Mouse (Mus musculus) myocyte (in vitro differentiated cells): ENCODE results near the gene March6. TPM values are rescaled to one million over a fixed set of nuclear protein-coding genes. Genes with fewer than 3 reads are reported as not detected.

Experiments
- H3K27me3 ChIP-seq: one replicate; pipeline ENCODE4 v1.6.1; 2011; ENCODE audit not compliant: control insufficient read depth, insufficient read depth, insufficient read length
- H3K36me3 ChIP-seq: one replicate; pipeline ENCODE4 v1.6.1; 2011; ENCODE audit not compliant: control insufficient read depth, insufficient read depth
- H3K4me2 ChIP-seq: one replicate; pipeline ENCODE4 v1.6.1; 2011; ENCODE audit warnings: low read depth, control low read depth
- H3K4me3 ChIP-seq: one replicate; pipeline ENCODE4 v1.5.1; 2011; ENCODE audit warnings: mild to moderate bottlenecking, control low read depth, moderate library complexity
- H3K79me2 ChIP-seq: one replicate; pipeline ENCODE4 v1.6.1; 2011; ENCODE audit not compliant: control insufficient read depth, insufficient read depth
- H3ac ChIP-seq: one replicate; pipeline ENCODE4 v1.6.1; 2011; ENCODE audit not compliant: control insufficient read depth, insufficient read length
- CEBPB ChIP-seq: IDR thresholded peaks from 2 replicates; pipeline ENCODE4 v1.6.1; 2011; ENCODE audit warnings: mild to moderate bottlenecking, moderate library complexity; ENCODE audit not compliant: poor library complexity, insufficient read depth, severe bottlenecking
- E2F4 ChIP-seq: IDR thresholded peaks from one replicate; pipeline ENCODE4 v1.6.1; 2011; ENCODE audit warnings: mild to moderate bottlenecking, control low read depth, moderate library complexity; ENCODE audit not compliant: insufficient read depth
- MAX ChIP-seq: IDR thresholded peaks from one replicate; pipeline ENCODE4 v1.6.1; 2011; ENCODE audit warnings: low read depth, mild to moderate bottlenecking, control low read depth
- MYOD1 ChIP-seq, 3 experiments: IDR thresholded peaks; one replicate each; pipeline ENCODE4 v1.6.1; 2011; ENCODE audit warnings: control low read depth in 2 of 3, low read depth in 2 of 3, mild to moderate bottlenecking in 2 of 3, moderate library complexity in 1 of 3; ENCODE audit not compliant: insufficient read length in 2 of 3, control insufficient read depth in 1 of 3
- MYOG ChIP-seq, 3 experiments: IDR thresholded peaks; one replicate each; pipeline ENCODE4 v1.6.1; 2011; ENCODE audit warnings: control low read depth in 2 of 3, low read depth in 2 of 3, mild to moderate bottlenecking in 2 of 3; ENCODE audit not compliant: insufficient read length in 2 of 3, control insufficient read depth in 1 of 3, insufficient read depth in 1 of 3
- POLR2A ChIP-seq: IDR thresholded peaks from one replicate; pipeline ENCODE4 v1.6.1; 2011; ENCODE audit warnings: low read depth, mild to moderate bottlenecking, control low read depth, moderate library complexity; ENCODE audit not compliant: insufficient read length
- POLR2AphosphoS2 ChIP-seq: IDR thresholded peaks from one replicate; pipeline ENCODE4 v1.6.1; 2011; ENCODE audit warnings: low read depth, control low read depth; ENCODE audit not compliant: insufficient read length
- REST ChIP-seq: IDR thresholded peaks from one replicate; pipeline ENCODE4 v1.6.1; 2011; ENCODE audit warnings: mild to moderate bottlenecking, control low read depth, moderate library complexity; ENCODE audit not compliant: insufficient read depth, insufficient read length
- SRF ChIP-seq: IDR thresholded peaks from one replicate; pipeline ENCODE4 v1.6.1; 2011; ENCODE audit warnings: low read depth; ENCODE audit not compliant: control insufficient read depth, insufficient read length
- TCF12 ChIP-seq: IDR thresholded peaks from one replicate; pipeline ENCODE4 v1.6.1; 2011; ENCODE audit warnings: mild to moderate bottlenecking, control low read depth; ENCODE audit not compliant: poor library complexity, insufficient read depth, severe bottlenecking
- TCF3 ChIP-seq: IDR thresholded peaks from one replicate; pipeline ENCODE4 v1.6.1; 2011; ENCODE audit warnings: low read depth, control low read depth; ENCODE audit not compliant: insufficient read length
- USF1 ChIP-seq: IDR thresholded peaks from one replicate; pipeline ENCODE4 v1.6.1; 2011; ENCODE audit warnings: low read depth, mild to moderate bottlenecking, control low read depth, moderate library complexity
- polyA plus RNA-seq: library from polyadenylated mRNA; unstranded; fragments of >200 nt; fragmentation: generic; extraction: Trizol; gene quantifications from one replicate; pipeline ENCODE4 v1.2.1, GENCODE M21; 2012; ENCODE audit warnings: missing spikeins

March6 gene
- polyA plus RNA-seq, 1 experiment = 37.2 TPM

DNA sequence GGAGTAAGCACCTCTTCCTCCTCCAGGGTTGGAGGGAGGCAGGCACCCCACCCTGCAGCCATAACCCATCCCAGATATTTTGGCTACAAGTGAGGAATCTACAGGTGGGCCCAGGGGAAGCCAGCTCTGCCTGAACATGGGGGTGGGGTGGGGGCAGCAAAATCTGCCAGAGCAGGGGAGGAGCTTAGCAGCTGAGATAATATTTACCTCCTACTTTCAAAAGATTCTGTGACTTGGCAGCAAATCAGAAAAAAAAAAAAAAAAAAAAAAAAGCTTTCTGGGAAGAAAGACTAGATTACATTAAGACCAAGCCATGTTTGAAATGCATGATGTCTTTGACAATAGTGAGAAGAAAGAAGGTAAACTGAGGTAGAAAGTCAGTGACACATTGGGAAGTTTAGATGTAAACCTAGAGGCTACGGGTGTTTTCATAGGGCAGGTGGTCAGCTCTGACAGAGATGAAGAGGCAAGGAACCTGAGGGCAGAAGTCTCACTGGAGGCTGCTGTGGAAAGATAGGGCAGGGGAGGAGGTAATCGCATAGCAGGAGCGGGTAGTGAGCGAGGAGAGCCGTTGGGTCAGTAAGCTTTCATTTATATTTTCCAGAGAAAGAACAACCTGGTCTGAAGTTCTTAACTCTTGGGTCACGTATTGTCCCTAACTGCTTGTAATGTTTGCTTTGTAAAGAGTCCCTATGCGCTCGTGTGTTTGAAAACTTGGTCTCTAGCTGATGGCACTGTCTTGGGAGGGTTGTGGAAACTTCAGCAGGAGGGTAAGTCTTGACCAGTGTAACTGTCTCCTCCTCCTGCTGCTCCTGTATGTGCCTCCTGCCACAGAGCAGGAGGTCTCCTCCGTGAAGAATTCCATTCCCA, 9.0 kb upstream of the March6 start:
- TF ChIP-seq MAX = no peak
- no peak for TF ChIP-seq MYOD1 (IDR thresholded peaks at IDR 0.05; ENCODE audit: control insufficient read depth in 1 of 3, insufficient read length in 2 of 3, low read depth in 2 of 3)
- no peak for TF ChIP-seq E2F4
- no peak for TF ChIP-seq POLR2AphosphoS2
- TF ChIP-seq REST = no peak
- TF ChIP-seq MYOG (IDR thresholded peaks at IDR 0.05; ENCODE audit: control insufficient read depth in 1 of 3, insufficient read depth in 1 of 3, insufficient read length in 2 of 3, low read depth in 2 of 3) = no peak
- Histone ChIP-seq H3K4me3 (no peak overlapping the region), H3ac (no peak overlapping the region), H3K4me2 (no peak overlapping the region), H3K36me3 (no peaks in the 10 kb centered on the region), H3K79me2 (no peaks in the 10 kb centered on the region), H3K27me3 (no peaks in the 10 kb centered on the region)

DNA sequence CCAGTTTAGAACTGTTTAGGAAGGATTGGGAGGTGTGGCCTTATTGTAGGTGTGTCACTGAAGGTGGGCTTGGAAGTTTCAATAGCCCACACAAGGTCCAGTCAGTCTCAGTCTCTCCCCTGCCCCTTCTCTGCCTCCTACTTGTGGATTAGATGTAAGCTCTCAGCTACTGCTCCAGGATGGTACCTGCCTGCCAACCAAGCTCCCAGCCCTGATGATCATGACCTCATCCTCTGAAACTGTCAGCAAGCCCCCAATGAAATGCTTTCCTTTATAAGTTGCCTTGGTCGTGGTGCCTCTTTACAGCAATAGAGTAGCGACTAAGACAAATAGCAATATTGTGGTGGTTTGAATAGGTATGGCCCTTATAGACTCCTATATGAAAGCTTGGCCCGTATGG, 7.5 kb upstream of the March6 start:
- no peak overlapping the region for H3ac ChIP-seq
- no peak for TF ChIP-seq MYOD1 (IDR thresholded peaks at IDR 0.05; ENCODE audit: control insufficient read depth in 1 of 3, insufficient read length in 2 of 3, low read depth in 2 of 3)
- no peak for TF ChIP-seq POLR2AphosphoS2
- no peak for TF ChIP-seq POLR2A
- TF ChIP-seq MYOG (IDR thresholded peaks at IDR 0.05; ENCODE audit: control insufficient read depth in 1 of 3, insufficient read depth in 1 of 3, insufficient read length in 2 of 3, low read depth in 2 of 3) = no peak
- no peak for TF ChIP-seq SRF
- no peak for TF ChIP-seq TCF3
- TF ChIP-seq REST = no peak
- no peak for TF ChIP-seq USF1
- no peak for TF ChIP-seq TCF12
- no peak for TF ChIP-seq E2F4
- TF ChIP-seq CEBPB = no peak
- no peak for TF ChIP-seq MAX
- H3K79me2 ChIP-seq = no peaks in the 10 kb centered on the region
- no peaks in the 10 kb centered on the region for H3K27me3 ChIP-seq
- no peak overlapping the region for H3K4me2 ChIP-seq
- no peak overlapping the region for H3K4me3 ChIP-seq
- H3K36me3 ChIP-seq = no peaks in the 10 kb centered on the region

DNA sequence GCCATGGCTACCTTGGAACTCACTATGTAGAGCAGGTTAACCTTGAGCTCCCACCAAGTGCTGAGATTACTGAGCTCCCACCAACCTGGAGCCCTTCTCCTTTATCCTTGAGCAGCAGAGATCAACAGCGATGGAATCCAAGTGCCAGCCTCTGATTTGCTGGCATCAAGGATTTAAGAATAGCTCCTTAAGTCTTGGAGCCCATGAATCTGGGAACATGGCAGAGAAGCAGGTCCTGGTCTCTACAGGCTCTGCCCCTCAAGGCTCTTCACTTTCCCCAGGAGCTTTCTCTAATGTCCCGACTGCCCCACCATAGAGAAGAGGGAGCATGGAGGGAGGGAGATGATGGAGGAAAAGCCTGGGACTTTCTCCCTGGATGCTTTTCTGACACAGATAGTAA, 6.9 kb upstream of the March6 start:
- no peaks in the 10 kb centered on the region for H3K79me2 ChIP-seq
- TF ChIP-seq SRF (no peak), E2F4 (no peak), POLR2A (no peak), TCF12 (no peak), TCF3 (no peak), POLR2AphosphoS2 (no peak), USF1 (no peak), REST (no peak), MYOG (IDR thresholded peaks at IDR 0.05; ENCODE audit: control insufficient read depth in 1 of 3, insufficient read depth in 1 of 3, insufficient read length in 2 of 3, low read depth in 2 of 3) (no peak), CEBPB (no peak), MYOD1 (IDR thresholded peaks at IDR 0.05; ENCODE audit: control insufficient read depth in 1 of 3, insufficient read length in 2 of 3, low read depth in 2 of 3) (no peak), MAX (no peak)
- H3K27me3 ChIP-seq = no peaks in the 10 kb centered on the region
- H3K36me3 ChIP-seq = no peaks in the 10 kb centered on the region
- no peak overlapping the region for H3K4me3 ChIP-seq
- no peak overlapping the region for H3K4me2 ChIP-seq
- H3ac ChIP-seq = no peak overlapping the region

DNA sequence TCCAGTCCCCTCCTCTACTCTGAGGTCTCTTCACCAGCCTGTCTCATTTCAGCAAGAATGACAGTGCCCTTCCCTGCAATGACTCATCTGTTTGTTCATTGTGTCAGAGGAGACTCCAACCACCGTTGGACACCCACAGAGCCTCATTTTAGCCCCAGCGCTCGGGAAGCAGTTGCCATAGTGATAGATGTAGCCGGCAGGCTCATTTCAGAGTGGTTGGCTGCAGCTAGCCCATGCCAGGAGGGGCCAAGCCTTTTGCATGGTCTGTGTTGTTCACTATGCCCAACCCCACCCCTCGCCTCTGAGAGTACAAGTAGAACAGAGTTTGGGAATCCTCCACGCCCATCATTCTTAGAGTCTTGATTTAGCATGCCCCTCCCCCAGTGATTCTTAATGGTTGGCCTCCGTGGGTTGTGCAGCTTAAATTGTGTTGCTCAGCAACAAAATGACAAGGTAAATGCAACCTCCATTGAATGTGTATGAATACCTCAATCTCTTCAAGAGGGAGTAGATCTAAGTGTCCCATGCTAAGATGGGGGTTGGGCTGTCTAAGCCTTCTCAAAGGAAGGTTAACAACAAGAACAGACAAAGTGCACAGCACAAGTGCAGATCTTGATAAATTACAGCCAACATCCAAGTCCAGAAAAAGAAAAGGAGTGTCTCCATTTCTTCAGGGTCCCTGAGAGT, 5.3 kb upstream of the March6 start:
- Histone ChIP-seq H3K27me3 (no peaks in the 10 kb centered on the region), H3K79me2 (no peaks in the 10 kb centered on the region), H3K36me3 (no peaks in the 10 kb centered on the region), H3ac (no peak overlapping the region), H3K4me2 (peak overlapping the region; percentile 68), H3K4me3 (no peak overlapping the region)
- TF ChIP-seq CEBPB (0 out of 2 replicates have a peak, but pooled peaks have one; percentile 27), POLR2AphosphoS2 (peak; percentile 39), POLR2A (no peak)

DNA sequence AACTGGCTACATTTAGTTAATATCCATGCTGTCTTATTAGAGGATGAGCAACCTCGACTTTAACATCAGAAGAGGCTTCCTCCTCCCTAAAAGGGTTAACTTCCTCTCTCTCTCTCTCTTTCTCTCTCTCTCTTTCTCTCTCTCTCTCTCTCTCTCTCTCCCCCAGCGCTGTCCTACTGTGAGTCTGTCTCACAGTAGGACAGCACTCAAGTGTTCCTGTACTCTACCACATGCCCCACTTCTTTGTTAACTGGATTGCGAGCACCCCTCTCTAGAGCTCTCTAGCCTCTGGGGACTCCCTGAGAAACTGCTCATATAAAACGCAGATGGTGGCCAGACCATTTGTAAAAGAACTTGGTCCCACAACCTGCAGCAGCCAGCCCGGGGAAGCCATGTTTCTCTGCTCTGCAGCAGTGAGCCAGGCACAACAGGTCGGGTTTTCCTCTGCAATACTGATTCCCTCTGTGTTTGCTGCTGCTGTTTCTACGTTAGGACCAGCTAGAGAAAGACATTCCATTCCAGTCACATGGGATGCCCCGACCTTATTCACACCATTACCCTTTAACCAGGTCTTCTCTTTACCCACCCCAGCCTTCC, 4.5 kb upstream of the March6 start:
- H3K4me3 ChIP-seq = no peak overlapping the region
- peaks cover under 1% of the 10 kb centered on the region for H3K79me2 ChIP-seq
- H3K27me3 ChIP-seq = no peaks in the 10 kb centered on the region
- TF ChIP-seq POLR2A = no peak
- TF ChIP-seq TCF12 = no peak
- no peak for TF ChIP-seq REST
- no peak for TF ChIP-seq SRF
- TF ChIP-seq MYOD1 (IDR thresholded peaks at IDR 0.05; ENCODE audit: control insufficient read depth in 1 of 3, insufficient read length in 2 of 3, low read depth in 2 of 3) = no peak
- no peak for TF ChIP-seq MYOG (IDR thresholded peaks at IDR 0.05; ENCODE audit: control insufficient read depth in 1 of 3, insufficient read depth in 1 of 3, insufficient read length in 2 of 3, low read depth in 2 of 3)
- TF ChIP-seq MAX = no peak
- TF ChIP-seq TCF3 = no peak
- no peak for TF ChIP-seq USF1
- TF ChIP-seq CEBPB = no peak
- no peak for TF ChIP-seq POLR2AphosphoS2
- TF ChIP-seq E2F4 = no peak
- no peaks in the 10 kb centered on the region for H3K36me3 ChIP-seq
- H3ac ChIP-seq = no peak overlapping the region
- peak overlapping the region; percentile 68 for H3K4me2 ChIP-seq
